Mouse (Mus musculus) B cell, adult 2 months (primary cell): ENCODE data around the gene Alg11.

Source experiments
- DNase-seq, 2 experiments: peaks; one replicate each; pipeline ENCODE4 v3.0.0; 2022

Alg11 gene

GRCm38 (mm10) chr8:22060446-22060889 is at the start of gene Alg11:
Gene Alg11, plus strand, starts transcription at chr8:22060721.
- peak; percentile 96 to 97 for DNase-seq

GRCm38 (mm10) chr8:22013034-22013707 is 47.4 kb upstream of the Alg11 start:
- DNase-seq: peak; percentile 3 to 26

GRCm38 (mm10) chr8:22017731-22018130 is 42.8 kb upstream of the Alg11 start:
- DNase-seq: no peak

GRCm38 (mm10) chr8:22019498-22019897 is 41.0 kb upstream of the Alg11 start:
- DNase-seq: no peak

GRCm38 (mm10) chr8:22022244-22022643 is 38.3 kb upstream of the Alg11 start:
- no peak for DNase-seq

GRCm38 (mm10) chr8:22025241-22025640 is 35.3 kb upstream of the Alg11 start:
- no peak for DNase-seq

- DNase-seq: no peak
Measured at GRCm38 (mm10) chr8:22028973-22029372, 31.5 kb upstream of the Alg11 start.

- DNase-seq: no peak
Measured at GRCm38 (mm10) chr8:22030990-22031389, 29.5 kb upstream of the Alg11 start.

GRCm38 (mm10) chr8:22036137-22036536 is 24.4 kb upstream of the Alg11 start:
- no peak for DNase-seq

- DNase-seq: no peak
Measured at GRCm38 (mm10) chr8:22037022-22037421, 23.5 kb upstream of the Alg11 start.

- no peak for DNase-seq
Measured at GRCm38 (mm10) chr8:22039468-22040152, 20.9 kb upstream of the Alg11 start.

- DNase-seq: no peak
Measured at GRCm38 (mm10) chr8:22040153-22040509, 20.4 kb upstream of the Alg11 start.

- no peak for DNase-seq
Measured at GRCm38 (mm10) chr8:22042515-22042914, 18.0 kb upstream of the Alg11 start.

- DNase-seq: no peak
Measured at GRCm38 (mm10) chr8:22043706-22044105, 16.8 kb upstream of the Alg11 start.

GRCm38 (mm10) chr8:22047699-22048464 is 12.6 kb upstream of the Alg11 start:
- DNase-seq: peak; percentile 50 to 56

- DNase-seq: no peak
Measured at GRCm38 (mm10) chr8:22054674-22055491, 5.6 kb upstream of the Alg11 start.

GRCm38 (mm10) chr8:22055492-22055877 is 5.0 kb upstream of the Alg11 start:
- no peak for DNase-seq

GRCm38 (mm10) chr8:22056850-22057249 is 3.7 kb upstream of the Alg11 start:
- DNase-seq: no peak

- no peak for DNase-seq
Measured at GRCm38 (mm10) chr8:22058368-22058767, 2.2 kb upstream of the Alg11 start.

- DNase-seq: no peak
Measured at GRCm38 (mm10) chr8:22059153-22059738, 1.3 kb upstream of the Alg11 start.

- DNase-seq: peak; percentile 50 to 58
Measured at GRCm38 (mm10) chr8:22059821-22060445, 588 bp upstream of the Alg11 start, which contains the start of gene Atp7b. Gene Atp7b, minus strand, starts transcription at chr8:22060305.

- DNase-seq: no peak
Measured at GRCm38 (mm10) chr8:22061126-22061525, 605 bp downstream of the Alg11 start.
